Mouse (Mus musculus) 3134 (cell line): Measurements from ENCODE around the gene Grem2.

Experiments
- DNase-seq: peaks from one replicate; pipeline ENCODE4 v3.0.0-alpha.2; 2011; ENCODE audit warnings: low spot score; ENCODE audit not compliant: insufficient read length; ENCODE audit errors: extremely low read depth

The Grem2 gene

GRCm38 (mm10) chr1:174811846-174812245, 109.8 kb downstream of the Grem2 start:
- no peak for DNase-seq

DNA sequence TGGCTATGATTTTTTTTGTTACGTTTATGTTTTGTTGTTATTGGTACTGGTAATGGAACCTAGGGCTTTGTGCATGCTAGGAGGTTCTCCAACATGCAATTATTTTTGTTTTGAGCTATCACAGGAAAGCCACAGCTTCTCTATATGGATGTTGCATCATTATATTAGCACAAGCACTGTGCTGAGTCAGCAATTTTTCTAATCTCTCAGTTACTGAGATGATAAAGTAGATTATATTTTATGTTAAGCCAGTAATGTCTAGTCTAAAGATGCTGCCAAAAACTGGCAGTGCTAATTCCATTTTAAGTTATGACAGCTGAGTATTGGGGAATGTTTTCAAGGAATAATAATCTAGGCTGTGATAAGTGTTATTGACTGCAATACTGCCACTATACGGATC, 133.0 kb downstream of the Grem2 start:
- DNase-seq = no peak
